Mouse (Mus musculus) heart, embryonic 13.5 days (tissue): ENCODE measurements around the gene Taar1. TPM values are rescaled to one million over a fixed set of nuclear protein-coding genes. Genes with fewer than 3 reads are reported as not detected.
A peak's percentile ranks its signal among the peaks of the same experiment; 100 is the strongest.

Experiments used
- ATAC-seq: fragments of 200-750 bp; cut with Nextera tagmentation; 2 replicates; pipeline ENCODE4 v1.8.0; 2017; ENCODE audit warnings: moderate TSS enrichment; ENCODE audit not compliant: insufficient number of reproducible peaks, low FRiP score, low TSS enrichment; ENCODE audit errors: extremely low read depth
- H3K27ac ChIP-seq: fragments of 300-500 bp; sonication (generic); replicated peaks from 2 replicates; pipeline ENCODE4 v1.5.1; 2015; ENCODE audit warnings: moderate library complexity, mild to moderate bottlenecking, inconsistent platforms
- H3K27me3 ChIP-seq: fragments of 300-500 bp; sonication (generic); replicated peaks from 2 replicates; pipeline ENCODE4 v1.6.1; 2015; ENCODE audit warnings: mild to moderate bottlenecking, inconsistent platforms
- H3K36me3 ChIP-seq: fragments of 300-500 bp; sonication (generic); 2 replicates; pipeline ENCODE4 v1.6.1; 2015; ENCODE audit warnings: mild to moderate bottlenecking, inconsistent platforms
- H3K4me1 ChIP-seq: fragments of 300-500 bp; sonication (generic); 2 replicates; pipeline ENCODE4 v1.6.1; 2015; ENCODE audit warnings: inconsistent platforms
- H3K4me2 ChIP-seq: fragments of 300-500 bp; sonication (generic); 2 replicates; pipeline ENCODE4 v1.6.1; 2015; ENCODE audit warnings: inconsistent platforms, mild to moderate bottlenecking, moderate library complexity
- H3K4me3 ChIP-seq: fragments of 300-500 bp; sonication (generic); 2 replicates; pipeline ENCODE4 v1.5.1; 2015; ENCODE audit warnings: moderate library complexity, mild to moderate bottlenecking, inconsistent platforms
- H3K9ac ChIP-seq: fragments of 300-500 bp; sonication (generic); 2 replicates; pipeline ENCODE4 v1.6.1; 2015; ENCODE audit warnings: inconsistent platforms, mild to moderate bottlenecking, moderate library complexity
- H3K9me3 ChIP-seq: fragments of 300-500 bp; sonication (generic); 2 replicates; pipeline ENCODE4 v1.6.1; 2016; ENCODE audit warnings: inconsistent platforms
- WGBS: fragments of 180-500 bp; shearing (Covaris S2); methylation state at CpG from one replicate; pipeline ENCODE4 v1.1.7; 2015; ENCODE audit warnings: mixed read lengths; 5-methylcytosine and 5-hydroxymethylcytosine counted together
- polyA plus RNA-seq: library from polyadenylated mRNA; unstranded; fragments of >200 nt; fragmentation: Nextera tagmentation; extraction: Ambion mirVana; gene quantifications from 2 replicates; pipeline ENCODE4 v1.2.1, GENCODE M21; 2015

Taar1 gene
- not detected in 2 replicates for polyA plus RNA-seq

GRCm38 (mm10) chr10:23920056-23920455 is at the start of gene Taar1:
TSS of gene Taar1 (plus strand) at chr10:23920356.
- no peak for ATAC-seq
- no peaks in the 10 kb centered on the region for H3K4me1 ChIP-seq
- WGBS = 76% methylated on average over 4 of the region's 4 CpGs
- no peaks in the 10 kb centered on the region for H3K36me3 ChIP-seq
- H3K27ac ChIP-seq = no peak within 1 kb of the TSS
- no peak within 1 kb of the TSS for H3K4me3 ChIP-seq
- no peak within 1 kb of the TSS for H3K9ac ChIP-seq
- H3K9me3 ChIP-seq = no peaks in the 10 kb centered on the region
- no peak within 1 kb of the TSS for H3K4me2 ChIP-seq
- no peaks in the 10 kb centered on the region for H3K27me3 ChIP-seq

- no peak for ATAC-seq
- H3K27ac ChIP-seq = no peak overlapping the region
- no peaks in the 10 kb centered on the region for H3K36me3 ChIP-seq
- WGBS = 77% methylated on average over 6 of the region's 6 CpGs
- no peak overlapping the region for H3K4me3 ChIP-seq
- no peaks in the 10 kb centered on the region for H3K27me3 ChIP-seq
- 0 out of 2 replicates have a peak, but pooled peaks cover 3% of the 10 kb centered on the region for H3K9me3 ChIP-seq
- no peak overlapping the region for H3K4me2 ChIP-seq
- no peaks in the 10 kb centered on the region for H3K4me1 ChIP-seq
- H3K9ac ChIP-seq = no peak overlapping the region
These were observed 39.5 kb upstream of the Taar1 start for GRCm38 (mm10) chr10:23880695-23881094.

- Histone ChIP-seq H3K27me3 (no peaks in the 10 kb centered on the region), H3K4me3 (no peak overlapping the region), H3K4me2 (no peak overlapping the region), H3K36me3 (no peaks in the 10 kb centered on the region), H3K9ac (no peak overlapping the region), H3K9me3 (no peaks in the 10 kb centered on the region), H3K27ac (no peak overlapping the region), H3K4me1 (no peaks in the 10 kb centered on the region)
- ATAC-seq = no peak
- 86% methylated on average over 1 of the region's 1 CpGs for WGBS
These were observed 35.2 kb upstream of the Taar1 start for GRCm38 (mm10) chr10:23884910-23885309.

- H3K27ac ChIP-seq = no peak overlapping the region
- peaks cover 4% of the 10 kb centered on the region; the same call in 1 of the 2 replicates for H3K4me1 ChIP-seq
- no peaks in the 10 kb centered on the region for H3K36me3 ChIP-seq
- H3K4me2 ChIP-seq = no peak overlapping the region
- no peaks in the 10 kb centered on the region for H3K27me3 ChIP-seq
- WGBS = 77% methylated on average over 3 of the region's 3 CpGs
- no peaks in the 10 kb centered on the region for H3K9me3 ChIP-seq
- no peak for ATAC-seq
- H3K4me3 ChIP-seq = no peak overlapping the region
- no peak overlapping the region for H3K9ac ChIP-seq
These were observed 34.1 kb upstream of the Taar1 start for GRCm38 (mm10) chr10:23886060-23886459.

- WGBS = 75% methylated on average over 1 of the region's 1 CpGs
- no peak for ATAC-seq
- no peaks in the 10 kb centered on the region for H3K27me3 ChIP-seq
- no peak overlapping the region for H3K4me3 ChIP-seq
- no peak overlapping the region for H3K9ac ChIP-seq
- no peak overlapping the region for H3K27ac ChIP-seq
- H3K4me2 ChIP-seq = no peak overlapping the region
- H3K4me1 ChIP-seq = peaks cover 10% of the 10 kb centered on the region
- H3K9me3 ChIP-seq = no peaks in the 10 kb centered on the region
- no peaks in the 10 kb centered on the region for H3K36me3 ChIP-seq
These were observed 27.2 kb upstream of the Taar1 start for GRCm38 (mm10) chr10:23892987-23893386.

- H3K4me1 ChIP-seq = peaks cover 10% of the 10 kb centered on the region
- H3K9me3 ChIP-seq = no peaks in the 10 kb centered on the region
- H3K9ac ChIP-seq = peak within 1 kb of the TSS; percentile 77
- H3K4me2 ChIP-seq = peak within 1 kb of the TSS; percentile 73
- H3K4me3 ChIP-seq = peak within 1 kb of the TSS; percentile 52
- 13% methylated on average over 21 of the region's 21 CpGs for WGBS
- ATAC-seq = no peak
- no peak within 1 kb of the TSS for H3K27ac ChIP-seq
- no peaks in the 10 kb centered on the region for H3K27me3 ChIP-seq
- no peaks in the 10 kb centered on the region for H3K36me3 ChIP-seq
These were observed 25.4 kb upstream of the Taar1 start, which contains the start of gene Vnn1 for GRCm38 (mm10) chr10:23894601-23895349. TSS of gene Vnn1 (plus strand) at chr10:23894688.

- WGBS = 67% methylated on average over 7 of the region's 7 CpGs
- Histone ChIP-seq H3K9me3 (no peaks in the 10 kb centered on the region), H3K27me3 (no peaks in the 10 kb centered on the region), H3K9ac (no peak overlapping the region), H3K36me3 (no peaks in the 10 kb centered on the region), H3K27ac (no peak overlapping the region), H3K4me3 (no peak overlapping the region), H3K4me1 (peaks cover 10% of the 10 kb centered on the region), H3K4me2 (peak overlapping the region; percentile 73)
- ATAC-seq = no peak
These were observed 24.8 kb upstream of the Taar1 start for GRCm38 (mm10) chr10:23895376-23895775.

- Histone ChIP-seq H3K4me3 (no peak overlapping the region), H3K4me1 (no peaks in the 10 kb centered on the region), H3K27me3 (no peaks in the 10 kb centered on the region), H3K4me2 (no peak overlapping the region), H3K36me3 (no peaks in the 10 kb centered on the region), H3K9ac (no peak overlapping the region), H3K9me3 (no peaks in the 10 kb centered on the region), H3K27ac (no peak overlapping the region)
- WGBS = 77% methylated on average over 3 of the region's 3 CpGs
- no peak for ATAC-seq
These were observed 19.0 kb upstream of the Taar1 start for GRCm38 (mm10) chr10:23901119-23901518.

GRCm38 (mm10) chr10:23905661-23906060 is 14.5 kb upstream of the Taar1 start:
- 88% methylated on average over 1 of the region's 1 CpGs for WGBS
- no peaks in the 10 kb centered on the region for H3K36me3 ChIP-seq
- no peak for ATAC-seq
- no peak overlapping the region for H3K27ac ChIP-seq
- no peak overlapping the region for H3K4me3 ChIP-seq
- H3K27me3 ChIP-seq = no peaks in the 10 kb centered on the region
- H3K4me1 ChIP-seq = no peaks in the 10 kb centered on the region
- no peaks in the 10 kb centered on the region for H3K9me3 ChIP-seq
- H3K9ac ChIP-seq = no peak overlapping the region
- H3K4me2 ChIP-seq = no peak overlapping the region

GRCm38 (mm10) chr10:23922468-23922867 is 2.3 kb downstream of the Taar1 start:
- Histone ChIP-seq H3K4me3 (no peak overlapping the region), H3K9ac (no peak overlapping the region), H3K4me2 (no peak overlapping the region), H3K27ac (no peak overlapping the region), H3K36me3 (no peaks in the 10 kb centered on the region), H3K27me3 (no peaks in the 10 kb centered on the region), H3K9me3 (no peaks in the 10 kb centered on the region), H3K4me1 (no peaks in the 10 kb centered on the region)
- no peak for ATAC-seq
- WGBS = 62% methylated on average over 3 of the region's 3 CpGs

GRCm38 (mm10) chr10:23923941-23924340 is 3.8 kb downstream of the Taar1 start:
- H3K27me3 ChIP-seq = no peaks in the 10 kb centered on the region
- ATAC-seq = no peak
- H3K4me1 ChIP-seq = no peaks in the 10 kb centered on the region
- 72% methylated on average over 2 of the region's 2 CpGs for WGBS
- H3K9ac ChIP-seq = no peak overlapping the region
- no peak overlapping the region for H3K27ac ChIP-seq
- H3K9me3 ChIP-seq = no peaks in the 10 kb centered on the region
- H3K36me3 ChIP-seq = no peaks in the 10 kb centered on the region
- no peak overlapping the region for H3K4me3 ChIP-seq
- no peak overlapping the region for H3K4me2 ChIP-seq

- Histone ChIP-seq H3K4me1 (no peaks in the 10 kb centered on the region), H3K27me3 (no peaks in the 10 kb centered on the region), H3K36me3 (no peaks in the 10 kb centered on the region), H3K4me2 (no peak overlapping the region), H3K27ac (no peak overlapping the region), H3K4me3 (no peak overlapping the region), H3K9me3 (no peaks in the 10 kb centered on the region), H3K9ac (no peak overlapping the region)
- WGBS = 46% methylated on average over 4 of the region's 4 CpGs
- no peak for ATAC-seq
These were observed 17.5 kb downstream of the Taar1 start for GRCm38 (mm10) chr10:23937613-23938012.
